Mouse (Mus musculus): ENCODE data around the gene Hist1h2bk. TPM values are rescaled to one million over a fixed set of nuclear protein-coding genes. Genes with fewer than 3 reads are reported as not detected.

The Hist1h2bk gene
- total and polyA plus RNA-seq, 2 experiments from 2014 or later, result 0.34 to 573 TPM

DNA sequence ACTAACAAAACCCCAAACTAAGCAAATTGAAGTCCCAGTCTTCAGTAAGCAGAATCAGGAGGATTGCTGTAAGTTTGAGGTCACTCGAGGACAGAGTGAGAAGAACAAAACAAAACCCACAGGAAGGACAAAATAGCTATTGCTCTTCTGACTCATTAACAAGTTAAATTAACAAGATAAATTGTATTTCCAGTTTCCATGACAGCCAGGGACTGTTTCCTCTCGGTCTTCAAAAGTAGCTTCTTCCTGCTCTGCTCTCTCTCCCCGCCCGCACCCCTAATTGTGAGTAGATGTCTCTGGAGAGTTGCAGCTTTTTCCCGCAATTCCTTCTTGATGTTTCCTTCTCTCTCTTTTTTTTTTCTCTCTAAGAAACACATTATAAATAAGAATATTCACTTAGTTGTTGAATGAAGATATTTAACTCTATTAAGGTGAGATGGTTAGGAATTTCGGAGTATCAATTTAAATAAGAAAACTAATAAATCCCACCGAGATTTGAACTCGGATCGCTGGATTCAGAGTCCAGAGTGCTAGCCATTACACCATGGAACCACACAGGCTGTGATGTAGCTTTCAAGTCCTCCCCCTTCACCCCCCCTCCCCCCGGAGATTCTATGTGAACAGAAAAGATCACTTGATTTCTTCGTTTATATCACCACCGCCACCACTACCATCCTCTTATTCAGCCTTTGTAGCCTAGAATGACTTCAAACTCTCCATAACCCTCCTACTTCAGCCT is 39.4 kb upstream of the Hist1h2bk start:
- H3K27ac ChIP-seq (ENCODE audit: low read depth), result no peak overlapping the region
- H3K27me3 ChIP-seq (ENCODE audit: control insufficient read depth, insufficient read depth, low read length), result peaks cover 83% of the 10 kb centered on the region
- H3K9ac ChIP-seq (replicated peaks; ENCODE audit: low read depth, low read length), result no peak overlapping the region
- TF ChIP-seq CTCF (IDR thresholded peaks at IDR 0.05; ENCODE audit: low read depth) (no peak), EP300 (IDR thresholded peaks at IDR 0.05; ENCODE audit: low read depth) (no peak)
- H3K36me3 ChIP-seq (replicated peaks; ENCODE audit: control insufficient read depth, insufficient read depth, low read length), result no peaks in the 10 kb centered on the region
- peak overlapping the region; percentile 40; the same call in 1 of the 2 replicates for H3K4me3 ChIP-seq (ENCODE audit: low read depth, low read length)
- ATAC-seq (ENCODE audit: insufficient read depth, low read depth), result no peak
- H3K4me2 ChIP-seq (ENCODE audit: low read depth, low read length), result peak overlapping the region; percentile 59
- H3K4me1 ChIP-seq (ENCODE audit: control insufficient read depth, insufficient read depth), result 0 out of 2 replicates have a peak, but pooled peaks cover 3% of the 10 kb centered on the region
- peaks cover 6% of the 10 kb centered on the region; the same call in 1 of the 2 replicates for H3K9me3 ChIP-seq (replicated peaks; ENCODE audit: control insufficient read depth, low read length)
- WGBS, result 5% methylated on average over 12 of the region's 12 CpGs
- DNase-seq (ENCODE audit: low spot score), result no peak

DNA sequence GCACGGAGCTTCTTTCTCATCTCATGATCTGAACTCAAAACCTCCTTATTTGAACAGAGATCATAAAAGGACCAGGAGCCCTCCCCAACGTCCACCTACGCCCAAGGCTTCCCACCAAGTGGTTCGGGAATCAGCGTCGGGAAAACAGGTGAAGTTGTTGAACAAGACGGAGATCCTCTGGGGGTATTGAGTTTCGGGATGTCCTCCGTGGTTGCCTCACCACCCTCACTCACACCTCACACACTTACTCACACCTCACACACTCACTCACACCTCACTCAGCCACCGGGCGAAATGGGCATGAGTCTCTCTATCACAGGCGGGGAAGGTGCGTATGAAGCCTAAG is 38.9 kb upstream of the Hist1h2bk start:
- no peak for ATAC-seq (ENCODE audit: insufficient read depth, low read depth)
- no peak overlapping the region for H3K9ac ChIP-seq (replicated peaks; ENCODE audit: low read depth, low read length)
- no peak for TF ChIP-seq CTCF (IDR thresholded peaks at IDR 0.05; ENCODE audit: low read depth)
- no peak for TF ChIP-seq EP300 (IDR thresholded peaks at IDR 0.05; ENCODE audit: low read depth)

GRCm38 (mm10) chr13:21997201-21997820 is 38.4 kb upstream of the Hist1h2bk start:
- WGBS, result 5% methylated on average over 21 of the region's 21 CpGs
- no peak for TF ChIP-seq CTCF (IDR thresholded peaks at IDR 0.05; ENCODE audit: low read depth)
- TF ChIP-seq EP300 (IDR thresholded peaks at IDR 0.05; ENCODE audit: low read depth), result no peak
- H3K4me3 ChIP-seq (ENCODE audit: low read depth, low read length), result peak overlapping the region; percentile 40

More for the DNA sequence above, 38.9 kb upstream of the Hist1h2bk start:
- no peak overlapping the region for H3K27ac ChIP-seq (ENCODE audit: low read depth)
- H3K9me3 ChIP-seq (replicated peaks; ENCODE audit: control insufficient read depth, low read length), result 0 out of 2 replicates have a peak, but pooled peaks cover under 1% of the 10 kb centered on the region
- no peaks in the 10 kb centered on the region for H3K36me3 ChIP-seq (replicated peaks; ENCODE audit: control insufficient read depth, insufficient read depth, low read length)
- H3K27me3 ChIP-seq (ENCODE audit: control insufficient read depth, insufficient read depth, low read length), result peaks cover 87% of the 10 kb centered on the region
- H3K4me2 ChIP-seq (ENCODE audit: low read depth, low read length), result peak overlapping the region; percentile 59
- peak overlapping the region; percentile 40; the same call in 1 of the 2 replicates for H3K4me3 ChIP-seq (ENCODE audit: low read depth, low read length)
- DNase-seq (ENCODE audit: low spot score), result no peak
- 3% methylated on average over 13 of the region's 13 CpGs for WGBS
- H3K4me1 ChIP-seq (ENCODE audit: control insufficient read depth, insufficient read depth), result 0 out of 2 replicates have a peak, but pooled peaks cover 3% of the 10 kb centered on the region

DNA sequence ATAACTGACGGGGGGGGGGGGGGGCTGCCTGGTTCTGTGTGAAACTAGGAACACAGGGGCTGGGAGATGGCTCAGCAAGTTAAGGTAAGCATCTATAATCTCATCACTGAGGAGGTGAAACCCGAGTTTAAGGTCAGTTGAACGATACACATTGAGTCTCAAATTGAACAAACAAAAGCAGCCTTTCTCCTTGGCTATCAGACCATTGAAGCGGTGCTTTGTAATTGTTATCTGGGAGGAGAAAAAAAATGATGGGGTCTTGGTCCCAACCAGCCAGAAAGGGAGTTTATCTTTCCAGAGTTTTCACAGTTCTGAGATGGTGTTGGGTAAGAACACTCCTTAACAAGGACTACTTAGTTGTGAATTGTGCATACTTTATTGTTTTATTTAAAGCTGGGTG is 37.8 kb upstream of the Hist1h2bk start:
- Histone ChIP-seq H3K4me3 (ENCODE audit: low read depth, low read length) (no peak overlapping the region), H3K36me3 (replicated peaks; ENCODE audit: control insufficient read depth, insufficient read depth, low read length) (no peaks in the 10 kb centered on the region), H3K9me3 (replicated peaks; ENCODE audit: control insufficient read depth, low read length) (no peaks in the 10 kb centered on the region), H3K4me2 (ENCODE audit: low read depth, low read length) (no peak overlapping the region), H3K27ac (ENCODE audit: low read depth) (no peak overlapping the region), H3K4me1 (ENCODE audit: control insufficient read depth, insufficient read depth) (0 out of 2 replicates have a peak, but pooled peaks cover 3% of the 10 kb centered on the region), H3K9ac (replicated peaks; ENCODE audit: low read depth, low read length) (no peak overlapping the region), H3K27me3 (ENCODE audit: control insufficient read depth, insufficient read depth, low read length) (peaks cover 94% of the 10 kb centered on the region)
- no peak for TF ChIP-seq EP300 (IDR thresholded peaks at IDR 0.05; ENCODE audit: low read depth)
- TF ChIP-seq CTCF (IDR thresholded peaks at IDR 0.05; ENCODE audit: low read depth), result no peak
- ATAC-seq (ENCODE audit: insufficient read depth, low read depth) (no peak), DNase-seq (ENCODE audit: low spot score) (no peak)
- 11% methylated on average over 4 of the region's 4 CpGs for WGBS

More at GRCm38 (mm10) chr13:21997201-21997820, 38.4 kb upstream of the Hist1h2bk start:
- Histone ChIP-seq H3K4me2 (ENCODE audit: low read depth, low read length) (peak overlapping the region; percentile 59), H3K27ac (ENCODE audit: low read depth) (no peak overlapping the region), H3K36me3 (replicated peaks; ENCODE audit: control insufficient read depth, insufficient read depth, low read length) (no peaks in the 10 kb centered on the region), H3K9ac (replicated peaks; ENCODE audit: low read depth, low read length) (no peak overlapping the region), H3K9me3 (replicated peaks; ENCODE audit: control insufficient read depth, low read length) (no peaks in the 10 kb centered on the region), H3K27me3 (ENCODE audit: control insufficient read depth, insufficient read depth, low read length) (peaks cover 92% of the 10 kb centered on the region), H3K4me1 (ENCODE audit: control insufficient read depth, insufficient read depth) (0 out of 2 replicates have a peak, but pooled peaks cover 3% of the 10 kb centered on the region)
- no peak for DNase-seq (ENCODE audit: low spot score)
- ATAC-seq (ENCODE audit: insufficient read depth, low read depth), result no peak

GRCm38 (mm10) chr13:21998412-21998811 is 37.3 kb upstream of the Hist1h2bk start:
- Histone ChIP-seq H3K27ac (ENCODE audit: low read depth) (no peak overlapping the region), H3K36me3 (replicated peaks; ENCODE audit: control insufficient read depth, insufficient read depth, low read length) (no peaks in the 10 kb centered on the region), H3K9me3 (replicated peaks; ENCODE audit: control insufficient read depth, low read length) (no peaks in the 10 kb centered on the region), H3K4me2 (ENCODE audit: low read depth, low read length) (no peak overlapping the region), H3K9ac (replicated peaks; ENCODE audit: low read depth, low read length) (no peak overlapping the region), H3K4me1 (ENCODE audit: control insufficient read depth, insufficient read depth) (0 out of 2 replicates have a peak, but pooled peaks cover 3% of the 10 kb centered on the region), H3K27me3 (ENCODE audit: control insufficient read depth, insufficient read depth, low read length) (peaks cover 97% of the 10 kb centered on the region), H3K4me3 (ENCODE audit: low read depth, low read length) (no peak overlapping the region)
- no peak for TF ChIP-seq EP300 (IDR thresholded peaks at IDR 0.05; ENCODE audit: low read depth)
- TF ChIP-seq CTCF (IDR thresholded peaks at IDR 0.05; ENCODE audit: low read depth), result no peak
- ATAC-seq (ENCODE audit: insufficient read depth, low read depth) (no peak), DNase-seq (ENCODE audit: low spot score) (no peak)
- 39% methylated on average over 3 of the region's 3 CpGs for WGBS
